Mouse (Mus musculus) monocyte, adult 2 months (primary cell): ENCODE results near the gene P3h2.

ENCODE experiments used
- DNase-seq, 2 experiments: peaks; one replicate each; pipeline ENCODE4 v3.0.0; 2022; ENCODE audit warnings: low spot score in 2 of 2, low read depth in 1 of 2

P3h2 gene

GRCm38 (mm10) chr16:26070376-26070775, 35.2 kb downstream of the P3h2 start:
- no peak for DNase-seq

- DNase-seq = no peak
Measured at GRCm38 (mm10) chr16:26065060-26065459, 40.5 kb downstream of the P3h2 start.

- no peak for DNase-seq
Measured at GRCm38 (mm10) chr16:26060239-26061085, 45.1 kb downstream of the P3h2 start.

- DNase-seq = no peak
Measured at GRCm38 (mm10) chr16:26053631-26054030, 52.0 kb downstream of the P3h2 start.

- DNase-seq = no peak
Measured at GRCm38 (mm10) chr16:26049393-26050087, 56.0 kb downstream of the P3h2 start.

GRCm38 (mm10) chr16:26047870-26048269, 57.7 kb downstream of the P3h2 start:
- DNase-seq = no peak

- DNase-seq = no peak
Measured at GRCm38 (mm10) chr16:26047396-26047795, 58.2 kb downstream of the P3h2 start.

GRCm38 (mm10) chr16:26041929-26042303, 63.7 kb downstream of the P3h2 start:
- no peak for DNase-seq

GRCm38 (mm10) chr16:26041021-26041928, 64.3 kb downstream of the P3h2 start:
- DNase-seq = no peak

- DNase-seq = no peak
Measured at GRCm38 (mm10) chr16:26039320-26039719, 66.3 kb downstream of the P3h2 start.

- no peak for DNase-seq
Measured at GRCm38 (mm10) chr16:26035525-26035924, 70.1 kb downstream of the P3h2 start.

GRCm38 (mm10) chr16:26035079-26035478, 70.5 kb downstream of the P3h2 start:
- no peak for DNase-seq

- DNase-seq = no peak
Measured at GRCm38 (mm10) chr16:26029424-26030012, 76.1 kb downstream of the P3h2 start.

GRCm38 (mm10) chr16:26026416-26026815, 79.2 kb downstream of the P3h2 start:
- DNase-seq = no peak

GRCm38 (mm10) chr16:26024543-26024942, 81.0 kb downstream of the P3h2 start:
- no peak for DNase-seq

GRCm38 (mm10) chr16:26023352-26023751, 82.2 kb downstream of the P3h2 start:
- no peak for DNase-seq

- no peak for DNase-seq
Measured at GRCm38 (mm10) chr16:26021759-26022158, 83.8 kb downstream of the P3h2 start.

GRCm38 (mm10) chr16:26005811-26006210, 99.8 kb downstream of the P3h2 start:
- no peak for DNase-seq

- no peak for DNase-seq
Measured at GRCm38 (mm10) chr16:26003261-26003660, 102.3 kb downstream of the P3h2 start.

- DNase-seq = no peak
Measured at GRCm38 (mm10) chr16:26002848-26003247, 102.7 kb downstream of the P3h2 start.

GRCm38 (mm10) chr16:25994605-25995004, 111.0 kb downstream of the P3h2 start:
- DNase-seq = no peak
